Mouse (Mus musculus): ENCODE results near the gene Cryga. TPM values are rescaled to one million over a fixed set of nuclear protein-coding genes. Genes with fewer than 3 reads are reported as not detected.

The Cryga gene
- not detected in 2 replicates for polyA plus RNA-seq (2012; rRNA removed)
- not detected in 2 replicates for polyA plus RNA-seq (2014; fragmentation: Nextera tagmentation; extraction: Ambion mirVana)

- H3K9ac ChIP-seq (replicated peaks), result no peak within 1 kb of the TSS
- H3K27ac ChIP-seq, result no peak within 1 kb of the TSS
- H3K27me3 ChIP-seq (ENCODE audit: control insufficient read depth, insufficient read depth, low read length), result no peaks in the 10 kb centered on the region
- TF ChIP-seq CTCF (IDR thresholded peaks at IDR 0.05; ENCODE audit: low read depth) (no peak), EP300 (IDR thresholded peaks at IDR 0.05; ENCODE audit: low read depth) (no peak)
- H3K9me3 ChIP-seq (ENCODE audit: control insufficient read depth, low read length), result no peaks in the 10 kb centered on the region
- ATAC-seq (ENCODE audit: insufficient read depth) (no peak), DNase-seq (ENCODE audit: low read depth in 3 of 3, low spot score in 3 of 3) (no peak)
- 75% methylated on average over 11 of the region's 11 CpGs for WGBS (ENCODE audit: insufficient replicate concordance)
- no peak within 1 kb of the TSS for H3K4me3 ChIP-seq (ENCODE audit: insufficient read depth in 1 of 2, low read depth in 2 of 2, low read length in 2 of 2)
- no peak within 1 kb of the TSS for H3K4me2 ChIP-seq (ENCODE audit: low read depth)
- H3K4me1 ChIP-seq (replicated peaks; ENCODE audit: control insufficient read depth in 2 of 2, insufficient read depth in 2 of 2, low read length in 1 of 2), result no peaks in the 10 kb centered on the region
- H3K36me3 ChIP-seq (replicated peaks; ENCODE audit: control insufficient read depth, insufficient read depth, low read depth), result no peaks in the 10 kb centered on the region
These were observed at the start of gene Cryga for GRCm38 (mm10) chr1:65103273-65103672. Gene Cryga (minus strand): TSS chr1:65103373.

- H3K27me3 ChIP-seq (ENCODE audit: control insufficient read depth, insufficient read depth, low read length), result no peaks in the 10 kb centered on the region
- WGBS (ENCODE audit: insufficient replicate concordance), result 51% methylated on average over 3 of the region's 3 CpGs
- H3K9me3 ChIP-seq (ENCODE audit: control insufficient read depth, low read length), result no peaks in the 10 kb centered on the region
- H3K4me2 ChIP-seq (ENCODE audit: low read depth), result no peak overlapping the region
- no peaks in the 10 kb centered on the region for H3K4me1 ChIP-seq (replicated peaks; ENCODE audit: control insufficient read depth in 2 of 2, insufficient read depth in 2 of 2, low read length in 1 of 2)
- no peak overlapping the region for H3K9ac ChIP-seq (replicated peaks)
- H3K4me3 ChIP-seq (ENCODE audit: insufficient read depth in 1 of 2, low read depth in 2 of 2, low read length in 2 of 2), result no peak overlapping the region
- no peak overlapping the region for H3K27ac ChIP-seq
- no peak for TF ChIP-seq CTCF (IDR thresholded peaks at IDR 0.05; ENCODE audit: low read depth)
- no peak for TF ChIP-seq EP300 (IDR thresholded peaks at IDR 0.05; ENCODE audit: low read depth)
- H3K36me3 ChIP-seq (replicated peaks; ENCODE audit: control insufficient read depth, insufficient read depth, low read depth), result no peaks in the 10 kb centered on the region
- ATAC-seq (ENCODE audit: insufficient read depth) (no peak), DNase-seq (ENCODE audit: low read depth in 3 of 3, low spot score in 3 of 3) (no peak)
These were observed 44.8 kb upstream of the Cryga start for GRCm38 (mm10) chr1:65147971-65148370.

- Histone ChIP-seq H3K9ac (replicated peaks) (no peak overlapping the region), H3K36me3 (replicated peaks; ENCODE audit: control insufficient read depth, insufficient read depth, low read depth) (no peaks in the 10 kb centered on the region), H3K4me2 (ENCODE audit: low read depth) (no peak overlapping the region), H3K4me3 (ENCODE audit: insufficient read depth in 1 of 2, low read depth in 2 of 2, low read length in 2 of 2) (no peak overlapping the region), H3K4me1 (replicated peaks; ENCODE audit: control insufficient read depth in 2 of 2, insufficient read depth in 2 of 2, low read length in 1 of 2) (no peaks in the 10 kb centered on the region), H3K27ac (no peak overlapping the region), H3K9me3 (ENCODE audit: control insufficient read depth, low read length) (no peaks in the 10 kb centered on the region), H3K27me3 (ENCODE audit: control insufficient read depth, insufficient read depth, low read length) (no peaks in the 10 kb centered on the region)
- ATAC-seq (ENCODE audit: insufficient read depth) (no peak), DNase-seq (ENCODE audit: low read depth in 3 of 3, low spot score in 3 of 3) (no peak)
- WGBS (ENCODE audit: insufficient replicate concordance), result 68% methylated on average over 5 of the region's 5 CpGs
- no peak for TF ChIP-seq CTCF (IDR thresholded peaks at IDR 0.05; ENCODE audit: low read depth)
- TF ChIP-seq EP300 (IDR thresholded peaks at IDR 0.05; ENCODE audit: low read depth), result no peak
These were observed 44.2 kb upstream of the Cryga start for GRCm38 (mm10) chr1:65147326-65147725.

GRCm38 (mm10) chr1:65146601-65147000 is 43.4 kb upstream of the Cryga start:
- TF ChIP-seq CTCF (IDR thresholded peaks at IDR 0.05; ENCODE audit: low read depth), result no peak
- no peak for TF ChIP-seq EP300 (IDR thresholded peaks at IDR 0.05; ENCODE audit: low read depth)
- no peaks in the 10 kb centered on the region for H3K36me3 ChIP-seq (replicated peaks; ENCODE audit: control insufficient read depth, insufficient read depth, low read depth)
- H3K4me1 ChIP-seq (replicated peaks; ENCODE audit: control insufficient read depth in 2 of 2, insufficient read depth in 2 of 2, low read length in 1 of 2), result no peaks in the 10 kb centered on the region
- H3K9me3 ChIP-seq (ENCODE audit: control insufficient read depth, low read length), result no peaks in the 10 kb centered on the region
- WGBS (ENCODE audit: insufficient replicate concordance), result 12% methylated on average over 2 of the region's 2 CpGs
- no peak overlapping the region for H3K4me3 ChIP-seq (ENCODE audit: insufficient read depth in 1 of 2, low read depth in 2 of 2, low read length in 2 of 2)
- H3K27ac ChIP-seq, result no peak overlapping the region
- ATAC-seq (ENCODE audit: insufficient read depth) (no peak), DNase-seq (ENCODE audit: low read depth in 3 of 3, low spot score in 3 of 3) (no peak)
- H3K4me2 ChIP-seq (ENCODE audit: low read depth), result no peak overlapping the region
- no peak overlapping the region for H3K9ac ChIP-seq (replicated peaks)
- no peaks in the 10 kb centered on the region for H3K27me3 ChIP-seq (ENCODE audit: control insufficient read depth, insufficient read depth, low read length)

- no peaks in the 10 kb centered on the region for H3K36me3 ChIP-seq (replicated peaks; ENCODE audit: control insufficient read depth, insufficient read depth, low read depth)
- H3K27ac ChIP-seq, result no peak overlapping the region
- no peak overlapping the region for H3K9ac ChIP-seq (replicated peaks)
- DNase-seq (ENCODE audit: low read depth in 3 of 3, low spot score in 3 of 3) (no peak), ATAC-seq (ENCODE audit: insufficient read depth) (no peak)
- no peaks in the 10 kb centered on the region for H3K4me1 ChIP-seq (replicated peaks; ENCODE audit: control insufficient read depth in 2 of 2, insufficient read depth in 2 of 2, low read length in 1 of 2)
- no peaks in the 10 kb centered on the region for H3K27me3 ChIP-seq (ENCODE audit: control insufficient read depth, insufficient read depth, low read length)
- H3K9me3 ChIP-seq (ENCODE audit: control insufficient read depth, low read length), result no peaks in the 10 kb centered on the region
- 67% methylated on average over 2 of the region's 2 CpGs for WGBS (ENCODE audit: insufficient replicate concordance)
- TF ChIP-seq EP300 (IDR thresholded peaks at IDR 0.05; ENCODE audit: low read depth) (no peak), CTCF (IDR thresholded peaks at IDR 0.05; ENCODE audit: low read depth) (no peak)
- no peak overlapping the region for H3K4me3 ChIP-seq (ENCODE audit: insufficient read depth in 1 of 2, low read depth in 2 of 2, low read length in 2 of 2)
- no peak overlapping the region for H3K4me2 ChIP-seq (ENCODE audit: low read depth)
These were observed 41.6 kb upstream of the Cryga start for GRCm38 (mm10) chr1:65144783-65145182.
